Mouse (Mus musculus) hindbrain, embryonic 16.5 days (tissue): ENCODE data around the gene Snx1. TPM values are rescaled to one million over a fixed set of nuclear protein-coding genes. Genes with fewer than 3 reads are reported as not detected.

Experiments
- ATAC-seq: fragments of 200-750 bp; cut with Nextera tagmentation; 2 replicates; pipeline ENCODE4 v1.8.0; 2017; ENCODE audit warnings: moderate TSS enrichment, moderate library complexity
- H3K27ac ChIP-seq: fragments of 300-500 bp; sonication (generic); 2 replicates; pipeline ENCODE4 v1.5.1; 2014; ENCODE audit warnings: low read depth, mild to moderate bottlenecking, control low read depth, low read length, moderate library complexity
- H3K27me3 ChIP-seq: fragments of 300-500 bp; sonication (generic); replicated peaks from 2 replicates; pipeline ENCODE4 v1.6.1; 2014; ENCODE audit warnings: low read length; ENCODE audit not compliant: control insufficient read depth, insufficient read depth
- H3K36me3 ChIP-seq: fragments of 300-500 bp; sonication (generic); 2 replicates; pipeline ENCODE4 v1.6.1; 2014; ENCODE audit warnings: mild to moderate bottlenecking, low read length, moderate library complexity, mixed read lengths; ENCODE audit not compliant: control insufficient read depth, insufficient read depth
- H3K4me1 ChIP-seq: fragments of 300-500 bp; sonication (generic); 2 replicates; pipeline ENCODE4 v1.6.1; 2014; ENCODE audit warnings: low read depth, low read length; ENCODE audit not compliant: control insufficient read depth, insufficient read depth
- H3K4me2 ChIP-seq: fragments of 300-500 bp; sonication (generic); 2 replicates; pipeline ENCODE4 v1.6.1; 2014; ENCODE audit warnings: mild to moderate bottlenecking, low read length, control low read depth, moderate library complexity
- H3K4me3 ChIP-seq: fragments of 300-500 bp; sonication (generic); 2 replicates; pipeline ENCODE4 v1.5.1; 2014; ENCODE audit warnings: mild to moderate bottlenecking, low read length, control low read depth, moderate library complexity
- H3K9ac ChIP-seq: fragments of 300-500 bp; sonication (generic); 2 replicates; pipeline ENCODE4 v1.6.1; 2014; ENCODE audit warnings: low read depth, mild to moderate bottlenecking, control low read depth, low read length, moderate library complexity
- H3K9me3 ChIP-seq: fragments of 300-500 bp; sonication (generic); 2 replicates; pipeline ENCODE4 v1.6.1; 2014; ENCODE audit warnings: mild to moderate bottlenecking, low read length, moderate library complexity; ENCODE audit not compliant: control insufficient read depth
- WGBS: fragments of 180-500 bp; shearing (Covaris S2); extraction: QIAGEN DNeasy Blood & Tissue Kit; methylation state at CpG from one replicate; pipeline ENCODE4 v1.1.7; 2014; 5-methylcytosine and 5-hydroxymethylcytosine counted together
- polyA plus RNA-seq: library from polyadenylated mRNA; unstranded; fragments of >200 nt; fragmentation: Nextera tagmentation; extraction: Ambion mirVana; gene quantifications from 2 replicates; pipeline ENCODE4 v1.2.1, GENCODE M21; 2015

Gene Snx1
- polyA plus RNA-seq, 1 experiment from 2014 or later = 77.2 TPM

GRCm38 (mm10) chr9:66158885-66159430 lies 32.6 kb upstream of the Snx1 start:
- Histone ChIP-seq H3K27ac (no peak overlapping the region), H3K9me3 (no peaks in the 10 kb centered on the region), H3K4me3 (no peak overlapping the region), H3K4me1 (no peaks in the 10 kb centered on the region; the same call in 1 of the 2 replicates), H3K4me2 (no peak overlapping the region), H3K9ac (no peak overlapping the region), H3K27me3 (peaks cover 13% of the 10 kb centered on the region), H3K36me3 (no peaks in the 10 kb centered on the region)
- 91% methylated on average over 6 of the region's 6 CpGs for WGBS
- no peak for ATAC-seq

GRCm38 (mm10) chr9:66157958-66158830 lies 31.8 kb upstream of the Snx1 start, which contains the start of gene Dapk2:
TSS of gene Dapk2 (plus strand) at chr9:66158223.
- Histone ChIP-seq H3K4me3 (peak within 1 kb of the TSS; percentile 35), H3K27me3 (peaks cover 13% of the 10 kb centered on the region), H3K4me1 (no peaks in the 10 kb centered on the region; the same call in 1 of the 2 replicates), H3K9ac (peak within 1 kb of the TSS; percentile 32; the same call in 1 of the 2 replicates), H3K9me3 (no peaks in the 10 kb centered on the region), H3K27ac (no peak within 1 kb of the TSS), H3K36me3 (no peaks in the 10 kb centered on the region), H3K4me2 (peak within 1 kb of the TSS; percentile 54)
- peak; percentile 77 for ATAC-seq
- WGBS = 3% methylated on average over 53 of the region's 58 CpGs

GRCm38 (mm10) chr9:66155534-66155933 lies 29.1 kb upstream of the Snx1 start:
- Histone ChIP-seq H3K4me3 (no peak overlapping the region), H3K4me1 (no peaks in the 10 kb centered on the region; the same call in 1 of the 2 replicates), H3K36me3 (no peaks in the 10 kb centered on the region), H3K27ac (no peak overlapping the region), H3K4me2 (no peak overlapping the region), H3K9me3 (no peaks in the 10 kb centered on the region), H3K9ac (no peak overlapping the region), H3K27me3 (peaks cover 13% of the 10 kb centered on the region)
- 83% methylated on average over 1 of the region's 1 CpGs for WGBS
- no peak for ATAC-seq

DNA sequence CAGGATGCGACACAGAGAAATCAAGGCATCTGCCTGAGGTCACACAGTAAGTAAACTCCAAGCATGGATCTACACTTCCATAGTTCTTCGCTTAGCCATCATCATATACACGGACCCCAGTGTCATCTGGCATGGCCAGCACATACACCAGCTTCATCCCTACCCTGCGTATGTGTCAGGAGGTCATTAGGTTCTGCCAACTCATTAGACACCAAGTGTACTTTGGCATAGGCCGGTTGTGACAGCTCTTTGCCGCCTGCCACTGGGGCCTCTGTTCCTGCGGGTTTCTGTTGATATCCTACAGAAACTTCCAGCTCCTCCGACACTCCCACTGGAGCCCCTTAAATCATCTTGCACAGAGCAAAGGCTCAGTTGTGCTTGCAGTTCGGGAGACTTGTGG lies 27.6 kb upstream of the Snx1 start:
- H3K36me3 ChIP-seq = no peaks in the 10 kb centered on the region
- ATAC-seq = no peak
- H3K9ac ChIP-seq = no peak overlapping the region
- H3K4me3 ChIP-seq = no peak overlapping the region
- 97% methylated on average over 9 of the region's 9 CpGs for WGBS
- peaks cover 11% of the 10 kb centered on the region for H3K27me3 ChIP-seq
- no peak overlapping the region for H3K4me2 ChIP-seq
- H3K4me1 ChIP-seq = no peaks in the 10 kb centered on the region; the same call in 1 of the 2 replicates
- H3K9me3 ChIP-seq = no peaks in the 10 kb centered on the region
- no peak overlapping the region for H3K27ac ChIP-seq

DNA sequence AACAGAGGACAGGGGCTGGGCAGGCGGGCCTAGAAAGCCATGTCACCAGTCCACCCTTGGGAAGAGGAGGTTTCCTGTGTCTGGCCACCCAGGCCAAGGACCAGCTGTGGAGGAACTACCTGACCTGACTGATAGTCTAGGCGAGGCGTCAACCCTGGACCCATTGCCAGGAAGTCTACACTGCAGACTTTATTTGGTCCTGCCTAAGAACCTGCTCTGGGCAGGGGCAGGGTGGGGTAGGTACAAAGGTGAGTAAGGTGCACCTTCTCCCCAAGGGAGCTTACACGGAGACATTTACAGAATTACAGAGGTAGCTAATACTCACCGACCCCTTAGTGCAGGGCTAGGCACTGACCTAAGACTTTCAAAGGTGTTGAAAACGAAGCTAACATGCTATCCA lies 27.2 kb upstream of the Snx1 start:
- Histone ChIP-seq H3K36me3 (no peaks in the 10 kb centered on the region), H3K9ac (no peak overlapping the region), H3K4me1 (no peaks in the 10 kb centered on the region; the same call in 1 of the 2 replicates), H3K27ac (no peak overlapping the region), H3K4me2 (no peak overlapping the region), H3K4me3 (no peak overlapping the region), H3K9me3 (no peaks in the 10 kb centered on the region), H3K27me3 (peaks cover 11% of the 10 kb centered on the region)
- 89% methylated on average over 6 of the region's 6 CpGs for WGBS
- ATAC-seq = no peak

DNA sequence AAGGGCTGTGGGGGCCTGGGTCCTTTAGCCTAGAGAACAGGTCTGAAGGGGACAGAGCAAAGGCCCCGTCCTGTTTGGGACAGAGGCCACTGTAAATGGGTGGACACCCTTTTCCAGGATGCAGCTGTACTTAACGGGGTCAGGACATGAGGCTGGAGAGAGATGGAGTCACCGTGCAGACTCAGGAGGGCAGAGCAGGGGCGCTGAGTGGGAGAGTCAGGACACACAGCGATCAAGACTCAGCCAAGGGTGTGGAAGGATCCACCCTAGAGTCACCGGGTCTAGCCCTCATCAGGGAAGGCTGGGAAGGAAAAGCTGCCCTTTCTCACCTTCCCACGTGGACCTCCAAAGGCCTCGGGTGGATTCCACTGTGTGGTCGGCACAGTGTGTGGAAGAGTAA lies 25.6 kb upstream of the Snx1 start:
- H3K9me3 ChIP-seq = no peaks in the 10 kb centered on the region
- H3K4me1 ChIP-seq = no peaks in the 10 kb centered on the region
- no peak overlapping the region for H3K4me2 ChIP-seq
- ATAC-seq = no peak
- no peak overlapping the region for H3K9ac ChIP-seq
- no peaks in the 10 kb centered on the region for H3K36me3 ChIP-seq
- H3K27me3 ChIP-seq = peaks cover 3% of the 10 kb centered on the region
- WGBS = 68% methylated on average over 9 of the region's 9 CpGs
- no peak overlapping the region for H3K4me3 ChIP-seq
- H3K27ac ChIP-seq = no peak overlapping the region

DNA sequence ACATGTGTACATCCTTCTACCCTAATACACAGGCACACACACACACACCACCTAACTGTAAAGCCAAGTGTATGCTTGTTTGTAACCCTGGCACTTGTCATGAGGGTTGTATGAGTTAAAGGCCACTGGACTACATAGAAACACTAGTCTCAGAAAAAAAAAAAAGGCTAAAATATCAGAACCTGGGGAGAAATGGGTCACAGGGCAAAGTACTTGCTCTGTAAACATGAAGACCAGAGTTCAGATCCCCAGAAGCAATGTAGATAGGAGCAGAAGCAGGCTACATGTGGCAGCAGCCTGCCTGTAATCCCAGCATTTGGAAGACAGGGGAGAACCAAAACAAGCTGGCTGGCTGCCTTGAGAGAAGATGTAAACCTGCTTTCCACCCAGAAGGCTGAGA lies 19.8 kb upstream of the Snx1 start:
- ATAC-seq = no peak
- no peak overlapping the region for H3K27ac ChIP-seq
- H3K9ac ChIP-seq = no peak overlapping the region
- no peak overlapping the region for H3K4me3 ChIP-seq
- no peaks in the 10 kb centered on the region for H3K4me1 ChIP-seq
- H3K36me3 ChIP-seq = no peaks in the 10 kb centered on the region
- H3K4me2 ChIP-seq = no peak overlapping the region
- H3K9me3 ChIP-seq = no peaks in the 10 kb centered on the region
- no peaks in the 10 kb centered on the region for H3K27me3 ChIP-seq

GRCm38 (mm10) chr9:66144248-66144647 lies 17.9 kb upstream of the Snx1 start:
- Histone ChIP-seq H3K4me3 (no peak overlapping the region), H3K36me3 (peaks cover 11% of the 10 kb centered on the region), H3K27me3 (no peaks in the 10 kb centered on the region), H3K4me1 (no peaks in the 10 kb centered on the region), H3K4me2 (no peak overlapping the region), H3K9me3 (no peaks in the 10 kb centered on the region), H3K9ac (no peak overlapping the region), H3K27ac (no peak overlapping the region)
- WGBS = 6% methylated on average over 6 of the region's 6 CpGs
- peak; percentile 72; the same call in 1 of the 2 replicates for ATAC-seq

GRCm38 (mm10) chr9:66142265-66142664 lies 15.9 kb upstream of the Snx1 start:
- H3K4me1 ChIP-seq = no peaks in the 10 kb centered on the region
- WGBS = 75% methylated on average over 1 of the region's 1 CpGs
- no peak overlapping the region for H3K4me2 ChIP-seq
- no peaks in the 10 kb centered on the region for H3K27me3 ChIP-seq
- peaks cover 17% of the 10 kb centered on the region for H3K36me3 ChIP-seq
- H3K9me3 ChIP-seq = no peaks in the 10 kb centered on the region
- no peak overlapping the region for H3K4me3 ChIP-seq
- H3K27ac ChIP-seq = no peak overlapping the region
- H3K9ac ChIP-seq = no peak overlapping the region
- ATAC-seq = no peak
